Mouse (Mus musculus) brain, embryonic 14.5 days (tissue): ENCODE results near the gene Cadps2.
A peak's percentile ranks its signal among the peaks of the same experiment; 100 is the strongest.

Experiments
- CTCF ChIP-seq: fragments of 200-500 bp; IDR thresholded peaks from 2 replicates; pipeline ENCODE4 v1.5.1; 2012; ENCODE audit warnings: inconsistent platforms, mild to moderate bottlenecking, moderate library complexity, borderline replicate concordance; ENCODE audit not compliant: insufficient read depth, insufficient read length; ENCODE audit errors: extremely low read depth
- POLR2A ChIP-seq: fragments of 200-500 bp; IDR thresholded peaks from 2 replicates; pipeline ENCODE4 v1.6.1; 2012; ENCODE audit warnings: mild to moderate bottlenecking, inconsistent platforms, borderline replicate concordance; ENCODE audit not compliant: poor library complexity, insufficient read depth, insufficient read length, severe bottlenecking; ENCODE audit errors: extremely low read depth

DNA sequence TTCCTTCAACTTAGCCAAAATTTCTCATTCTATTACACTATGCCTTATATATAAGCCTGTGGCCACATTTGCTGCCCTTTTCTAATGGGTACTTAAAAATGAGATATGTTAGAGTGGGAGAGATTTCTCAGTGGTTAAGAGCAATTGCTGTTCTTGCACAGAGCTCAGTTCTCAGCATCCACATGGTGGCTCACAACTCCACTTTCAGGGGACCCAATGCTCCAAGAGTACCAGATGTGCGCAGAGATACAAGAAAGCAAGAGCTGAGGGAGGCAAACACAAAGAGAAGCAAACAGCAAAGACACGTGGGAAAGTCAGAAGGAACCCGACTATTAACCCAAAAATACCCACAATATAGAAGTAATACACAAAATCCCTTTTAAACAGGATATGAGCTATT is 77.0 kb downstream of the Cadps2 start:
- TF ChIP-seq POLR2A (no peak), CTCF (0 out of 2 replicates have a peak, but pooled peaks have one; percentile 9)
